ENCODE assay signal across 8 mouse cellular contexts in the genomic region with DNA sequence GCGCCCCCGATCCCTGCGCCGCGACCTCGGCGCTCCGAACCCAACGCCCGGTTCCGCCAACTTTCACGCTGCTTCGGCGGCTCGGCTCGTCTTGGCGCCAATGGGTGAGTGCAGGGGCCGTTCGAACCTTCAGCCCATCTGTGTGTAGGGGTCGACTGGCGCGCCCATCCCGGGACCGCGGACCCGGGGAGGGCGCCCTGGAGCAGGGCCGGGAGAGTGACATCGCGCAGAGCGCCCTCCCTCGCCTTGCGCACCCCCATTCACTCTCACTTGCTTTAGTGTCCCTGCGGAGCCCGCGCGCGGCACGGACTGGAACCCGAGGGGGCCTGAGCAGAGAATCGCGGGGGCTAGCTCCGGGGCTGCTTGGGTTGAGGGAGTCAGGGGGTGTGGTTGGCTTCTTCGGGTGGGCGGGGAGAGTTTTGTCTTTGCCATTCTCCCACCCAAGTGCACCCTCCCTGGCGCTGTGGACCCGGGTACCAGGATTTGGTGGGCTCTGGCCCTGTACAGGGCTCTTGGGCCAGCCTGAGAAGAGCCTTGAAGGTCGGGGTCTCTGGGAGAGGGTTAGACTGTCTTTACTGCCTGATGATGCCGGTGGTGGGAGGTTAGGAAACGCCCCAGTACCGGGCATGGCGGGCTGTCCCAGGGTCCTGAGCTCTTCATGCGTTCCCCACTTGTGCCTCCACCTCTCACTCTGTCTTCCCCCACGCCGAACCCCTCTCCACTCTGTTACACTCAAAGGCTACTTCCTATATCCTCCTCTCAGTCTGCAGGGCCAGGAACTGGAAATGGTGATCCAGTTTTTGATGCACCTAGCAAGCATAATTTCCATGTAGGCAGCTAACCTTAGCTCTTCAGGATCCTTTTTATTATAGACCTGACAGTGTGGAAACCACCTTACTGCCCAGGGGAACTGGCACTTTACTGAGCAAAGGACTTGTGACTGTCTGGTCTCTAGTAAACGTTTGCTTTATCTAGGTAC. TPM values are rescaled to one million over a fixed set of nuclear protein-coding genes. Genes with fewer than 3 reads are reported as not detected.
A peak's percentile ranks its signal among the peaks of the same experiment; 100 is the strongest.
DNase-seq lines count a peak whose midpoint lies in the region; ATAC-seq and TF ChIP-seq lines count a peak whose summit lies in the region.

No protein-coding gene starts in this region.

- peak; percentile 79 for ATAC-seq in kidney, embryonic 14.5 days (ENCODE audit: low FRiP score, low TSS enrichment)
- peak; percentile 43 for ATAC-seq in liver, embryonic 16.5 days (ENCODE audit: low read depth)
- peak; percentile 81 for ATAC-seq in neural tube, embryonic 13.5 days (ENCODE audit: low read depth)

- DNase-seq in 416B (ENCODE audit: low read depth) = peak; percentile 41
- peak; percentile 2 for DNase-seq in ES-E14 (ENCODE audit: low read depth, low spot score)
- DNase-seq in cerebellum, postnatal 10 days = peak; percentile 53 to 57
- DNase-seq in gastrocnemius, postnatal 25 days = peak; percentile 15
- DNase-seq in thymus, postnatal 25 days = peak; percentile 67

- H3K4me1 ChIP-seq in ES-E14 (ENCODE audit: control insufficient read depth in 2 of 2, insufficient read depth in 2 of 2, low read length in 2 of 2, poor library complexity in 1 of 2) = peaks cover 0 to 2% of the 10 kb centered on the region in 2 experiments; a peak in 1 of 4 replicates
- no peaks in the 10 kb centered on the region for H3K4me1 ChIP-seq in kidney, embryonic 14.5 days (ENCODE audit: control insufficient read depth, insufficient read depth, low read length)
- peaks cover 8% of the 10 kb centered on the region for H3K4me1 ChIP-seq in liver, embryonic 16.5 days (ENCODE audit: control insufficient read depth, low read depth, low read length)
- H3K4me1 ChIP-seq in neural tube, embryonic 13.5 days (replicated peaks) = 0 out of 2 replicates have a peak, but pooled peaks cover 4% of the 10 kb centered on the region

- peak overlapping the region; percentile 57 for H3K4me2 ChIP-seq in kidney, embryonic 14.5 days (replicated peaks; ENCODE audit: low read depth, low read length)
- peak overlapping the region; percentile 87 for H3K4me2 ChIP-seq in liver, embryonic 16.5 days (ENCODE audit: low read depth, low read length)
- H3K4me2 ChIP-seq in neural tube, embryonic 13.5 days = peak overlapping the region; percentile 62

- no peaks in the 10 kb centered on the region for H3K36me3 ChIP-seq in ES-E14 (ENCODE audit: control insufficient read depth, insufficient read depth, low read length, poor library complexity, severe bottlenecking)
- H3K36me3 ChIP-seq in kidney, embryonic 14.5 days (ENCODE audit: control insufficient read depth, insufficient read depth, low read length) = no peaks in the 10 kb centered on the region
- no peaks in the 10 kb centered on the region for H3K36me3 ChIP-seq in liver, embryonic 16.5 days (ENCODE audit: control insufficient read depth, insufficient read depth)
- no peaks in the 10 kb centered on the region for H3K36me3 ChIP-seq in neural tube, embryonic 13.5 days

- WGBS in kidney, embryonic 14.5 days = 31% methylated on average over 56 of the region's 56 CpGs
- 15% methylated on average over 43 of the region's 56 CpGs for WGBS in liver, embryonic 16.5 days (ENCODE audit: insufficient replicate concordance)
- 20% methylated on average over 54 of the region's 56 CpGs for WGBS in neural tube, embryonic 13.5 days

- in situ Hi-C loops in ES-E14 (cut with MboI; ENCODE audit: low sequenced_read_pairs in 2 of 2, unreplicated experiment in 2 of 2) = loop anchor here in 1 of 2 experiments (25.0 kb wide), 1 partner anchor 334 kb away; no protein-coding TSS in a partner anchor

- H3K27ac ChIP-seq in ES-E14 (ENCODE audit: insufficient read depth, low read depth, low read length, poor library complexity, severe bottlenecking) = no peak overlapping the region
- H3K27ac ChIP-seq in kidney, embryonic 14.5 days (ENCODE audit: low read depth, low read length) = peak overlapping the region; percentile 62; the same call in 1 of the 2 replicates
- H3K27ac ChIP-seq in liver, embryonic 16.5 days (ENCODE audit: low read length) = 0 out of 2 replicates have a peak overlapping the region, but pooled peaks have one; percentile 33
- peak overlapping the region; percentile 77 for H3K27ac ChIP-seq in neural tube, embryonic 13.5 days (replicated peaks)

- H3K4me3 ChIP-seq in ES-E14 (ENCODE audit: insufficient read depth in 1 of 2, low read depth in 1 of 2, low read length in 2 of 2, poor library complexity in 1 of 2, severe bottlenecking in 1 of 2) = peak overlapping the region; percentile 75 to 97
- H3K4me3 ChIP-seq in kidney, embryonic 14.5 days (ENCODE audit: low read length) = peak overlapping the region; percentile 53
- peak overlapping the region; percentile 71 for H3K4me3 ChIP-seq in liver, embryonic 16.5 days (ENCODE audit: low read depth, low read length)
- peak overlapping the region; percentile 61 for H3K4me3 ChIP-seq in neural tube, embryonic 13.5 days

- no peaks in the 10 kb centered on the region for H3K9me3 ChIP-seq in ES-E14 (ENCODE audit: control insufficient read depth, insufficient read depth, low read depth, low read length)
- no peaks in the 10 kb centered on the region for H3K9me3 ChIP-seq in kidney, embryonic 14.5 days (ENCODE audit: control insufficient read depth, low read length)
- H3K9me3 ChIP-seq in liver, embryonic 16.5 days (replicated peaks; ENCODE audit: control insufficient read depth, low read length) = no peaks in the 10 kb centered on the region
- H3K9me3 ChIP-seq in neural tube, embryonic 13.5 days = no peaks in the 10 kb centered on the region

- no peaks in the 10 kb centered on the region for H3K27me3 ChIP-seq in kidney, embryonic 14.5 days (ENCODE audit: control insufficient read depth, insufficient read depth, low read length)
- no peaks in the 10 kb centered on the region; the same call in 1 of the 2 replicates for H3K27me3 ChIP-seq in liver, embryonic 16.5 days (ENCODE audit: control insufficient read depth, insufficient read depth, low read depth, low read length)
- peaks cover 5% of the 10 kb centered on the region; the same call in 1 of the 2 replicates for H3K27me3 ChIP-seq in neural tube, embryonic 13.5 days

- H3K9ac ChIP-seq in ES-E14 (ENCODE audit: insufficient read depth, low read depth, low read length, poor library complexity, severe bottlenecking) = peak overlapping the region; percentile 80
- H3K9ac ChIP-seq in kidney, embryonic 14.5 days (ENCODE audit: low read depth, low read length) = peak overlapping the region; percentile 70
- H3K9ac ChIP-seq in liver, embryonic 16.5 days (ENCODE audit: low read depth, low read length) = peak overlapping the region; percentile 70
- H3K9ac ChIP-seq in neural tube, embryonic 13.5 days = peak overlapping the region; percentile 77

TF ChIP-seq in ES-E14, 5 proteins besides CTCF, POLR2A, EP300 and RAD21:
- no peak for TF ChIP-seq MAFK (IDR thresholded peaks at IDR 0.05; ENCODE audit: insufficient read depth, low read depth, low read length)
- TF ChIP-seq CHD2 (IDR thresholded peaks at IDR 0.05; ENCODE audit: low read depth, low read length) = no peak
- no peak for TF ChIP-seq ZNF384 (IDR thresholded peaks at IDR 0.05; ENCODE audit: low read depth, low read length)

RNA-seq across cellular contexts. Expression of a gene that starts 0.8 kb away (rescaled TPM):
- 5.2 and 8.5 TPM in 2 replicates for total RNA-seq in ES-E14 (2012; rRNA removed)
- 10 to 100 TPM; 23.7 to 36.2 TPM for total RNA-seq in gastrocnemius, postnatal 25 days (2021)
- 28.0 and 41.5 TPM in 2 replicates for polyA plus RNA-seq in kidney, embryonic 14.5 days (2014; fragmentation: Nextera tagmentation; extraction: Ambion mirVana)
- polyA plus RNA-seq in liver, embryonic 16.5 days (2015; fragmentation: Nextera tagmentation; extraction: Ambion mirVana) = 10.8 and 11.1 TPM in 2 replicates
- polyA plus RNA-seq in neural tube, embryonic 13.5 days (2015; fragmentation: Nextera tagmentation; extraction: Ambion mirVana) = 43.5 and 47.7 TPM in 2 replicates

Comparison
In these comparisons a context has a peak if more than half of its experiments do, and no peak if none do; other contexts are left out.
1. DNase-seq: peak in every context shown above with its lines; median percentile 67 in thymus, postnatal 25 days; 55 in cerebellum, postnatal 10 days; 41 in 416B; 15 in gastrocnemius, postnatal 25 days; 2 in ES-E14.